In the genomic region with DNA sequence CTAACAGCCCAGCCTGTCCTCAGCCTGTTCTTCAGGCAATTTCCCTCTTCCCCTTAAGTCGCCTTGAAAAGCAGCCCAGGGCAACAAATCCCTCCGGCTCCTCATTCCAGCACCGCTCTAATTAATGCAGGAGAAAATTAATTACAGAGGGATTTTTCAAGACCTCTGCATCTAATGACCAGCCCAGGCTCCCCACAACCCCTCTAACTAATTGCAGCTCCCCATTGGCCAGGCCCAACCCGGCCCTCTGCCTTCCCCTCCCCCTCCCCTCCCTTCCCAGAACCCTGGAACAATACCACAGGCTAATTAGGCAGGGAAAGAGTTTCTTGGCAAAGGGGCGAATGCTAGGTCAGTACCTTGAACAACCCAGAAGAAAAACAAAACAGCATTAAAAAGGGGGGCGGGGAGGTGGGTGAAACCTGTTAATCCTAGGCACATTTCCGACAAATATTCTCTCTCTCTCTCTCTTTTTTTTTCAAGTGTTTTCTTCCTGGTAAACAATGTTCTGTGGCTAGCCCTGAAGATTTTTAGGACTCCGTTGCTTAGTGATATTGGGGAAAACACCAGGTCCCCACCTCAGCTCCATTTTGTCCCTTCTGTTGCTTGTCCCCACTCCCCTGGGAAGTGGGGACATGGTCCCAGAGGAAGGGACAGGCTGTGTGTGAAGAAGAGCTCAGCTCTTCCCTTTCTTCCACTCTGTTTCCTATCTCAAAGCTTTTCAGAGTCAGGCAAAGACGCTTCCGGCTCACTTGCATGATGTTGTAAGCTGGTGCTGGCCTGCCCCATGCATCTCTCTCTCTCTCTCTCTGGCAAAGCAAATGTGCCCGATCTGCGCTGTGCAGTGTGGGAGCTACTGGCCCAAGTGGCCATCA, we compare ENCODE assay signal across 12 mouse cellular contexts.
A peak's percentile ranks its signal among the peaks of the same experiment; 100 is the strongest.
DNase-seq lines count a peak whose midpoint lies in the region; ATAC-seq lines count a peak whose summit lies in the region.
"Had no signal": no experiment of that assay in that cellular context is flagged by ENCODE, and none has a peak within 500 bp of the region (broad histone marks: within the 10 kb centered on the region; RNA-seq: fewer than 3 reads in every experiment).

No protein-coding gene starts in this region.

- H3K27ac ChIP-seq in forebrain, embryonic 11.5 days (ENCODE audit: low read depth, low read length): peak overlapping the region; percentile 82
- H3K27ac ChIP-seq in limb, embryonic 10.5 days: peak overlapping the region; percentile 83

- H3K4me3 ChIP-seq in forebrain, embryonic 11.5 days (ENCODE audit: low read depth, low read length): no peak overlapping the region
- H3K4me3 ChIP-seq in limb, embryonic 10.5 days: 0 out of 2 replicates have a peak overlapping the region, but pooled peaks have one; percentile 17

- peak overlapping the region; percentile 9; the same call in 1 of the 2 replicates for H3K4me2 ChIP-seq in forebrain, embryonic 11.5 days (ENCODE audit: low read depth, low read length, severe bottlenecking)

- peaks cover 2% of the 10 kb centered on the region; the same call in 1 of the 2 replicates for H3K9me3 ChIP-seq in forebrain, embryonic 11.5 days (ENCODE audit: control insufficient read depth, low read length)
- H3K9me3 ChIP-seq in limb, embryonic 10.5 days (replicated peaks): no peaks in the 10 kb centered on the region

- WGBS in forebrain, embryonic 11.5 days: 3% methylated on average over 12 of the region's 12 CpGs
- 12% methylated on average over 12 of the region's 12 CpGs for WGBS in limb, embryonic 10.5 days

- peak; percentile 57 for DNase-seq in left cerebral cortex, postnatal 4 days
- DNase-seq in left cerebral cortex, adult 18-20 months (ENCODE audit: low spot score in 2 of 2): no peak
- DNase-seq in forebrain, embryonic 11.5 days (ENCODE audit: low spot score): peak; percentile 93
- peak; percentile 67 for DNase-seq in limb, embryonic 10.5 days (ENCODE audit: low spot score)
- peak; percentile 97 for DNase-seq in retina, postnatal 1 day
- no peak for DNase-seq in urinary bladder, postnatal 36 days (ENCODE audit: low spot score in 2 of 2)
- no peak for DNase-seq in ovary, postnatal 36 days (ENCODE audit: low spot score)
- DNase-seq: cerebellum, adult 8-10 months; gastrocnemius, postnatal 25 days; thymus, adult 2 months had no signal

- peaks cover 29% of the 10 kb centered on the region for H3K4me1 ChIP-seq in forebrain, embryonic 11.5 days (replicated peaks; ENCODE audit: control insufficient read depth, insufficient read depth, low read length)
- H3K4me1 ChIP-seq in limb, embryonic 10.5 days: peaks cover 46% of the 10 kb centered on the region

- intact Hi-C loops in left cerebral cortex, postnatal 4 days (cut with DNase I): no loop called here

- H3K9ac ChIP-seq in forebrain, embryonic 11.5 days (ENCODE audit: low read length): peak overlapping the region; percentile 39; the same call in 1 of the 2 replicates

- ATAC-seq in forebrain, embryonic 11.5 days (replicated peaks; ENCODE audit: low FRiP score): peak; percentile 94
- ATAC-seq in megakaryocyte, adult 5-6 weeks (ENCODE audit: poor library complexity, severe bottlenecking): no peak

- no peaks in the 10 kb centered on the region for H3K36me3 ChIP-seq in forebrain, embryonic 11.5 days (ENCODE audit: control insufficient read depth, insufficient read depth, low read length)
- no peaks in the 10 kb centered on the region for H3K36me3 ChIP-seq in limb, embryonic 10.5 days

- no peaks in the 10 kb centered on the region; the same call in 1 of the 2 replicates for H3K27me3 ChIP-seq in forebrain, embryonic 11.5 days (ENCODE audit: control insufficient read depth, insufficient read depth, low read length)
- peaks cover 11% of the 10 kb centered on the region; the same call in 1 of the 2 replicates for H3K27me3 ChIP-seq in limb, embryonic 10.5 days (ENCODE audit: low read depth, poor library complexity, severe bottlenecking)
- H3K27me3 ChIP-seq: CH12.LX had no signal

Comparison
In these comparisons a context has a peak if more than half of its experiments do, and no peak if none do; other contexts are left out.
1. DNase-seq: peak in left cerebral cortex, postnatal 4 days (single experiment), forebrain, embryonic 11.5 days (single experiment), limb, embryonic 10.5 days (single experiment) and retina, postnatal 1 day (single experiment); none in left cerebral cortex, adult 18-20 months (0 of 2), urinary bladder, postnatal 36 days (0 of 2) and ovary, postnatal 36 days (single experiment).